Mouse (Mus musculus) thymus, postnatal 36 days (tissue): ENCODE measurements around the gene Dgki.
"Not testable (repeated sequence)": the region's sequence is repeated elsewhere in the genome, so short reads cannot be mapped to it uniquely, and the experiment has no call there.

Experiments used
- DNase-seq, 2 experiments: peaks; one replicate each; pipeline ENCODE4 v3.0.0; 2022; ENCODE audit warnings: mixed read lengths in 2 of 2

Dgki gene

DNA sequence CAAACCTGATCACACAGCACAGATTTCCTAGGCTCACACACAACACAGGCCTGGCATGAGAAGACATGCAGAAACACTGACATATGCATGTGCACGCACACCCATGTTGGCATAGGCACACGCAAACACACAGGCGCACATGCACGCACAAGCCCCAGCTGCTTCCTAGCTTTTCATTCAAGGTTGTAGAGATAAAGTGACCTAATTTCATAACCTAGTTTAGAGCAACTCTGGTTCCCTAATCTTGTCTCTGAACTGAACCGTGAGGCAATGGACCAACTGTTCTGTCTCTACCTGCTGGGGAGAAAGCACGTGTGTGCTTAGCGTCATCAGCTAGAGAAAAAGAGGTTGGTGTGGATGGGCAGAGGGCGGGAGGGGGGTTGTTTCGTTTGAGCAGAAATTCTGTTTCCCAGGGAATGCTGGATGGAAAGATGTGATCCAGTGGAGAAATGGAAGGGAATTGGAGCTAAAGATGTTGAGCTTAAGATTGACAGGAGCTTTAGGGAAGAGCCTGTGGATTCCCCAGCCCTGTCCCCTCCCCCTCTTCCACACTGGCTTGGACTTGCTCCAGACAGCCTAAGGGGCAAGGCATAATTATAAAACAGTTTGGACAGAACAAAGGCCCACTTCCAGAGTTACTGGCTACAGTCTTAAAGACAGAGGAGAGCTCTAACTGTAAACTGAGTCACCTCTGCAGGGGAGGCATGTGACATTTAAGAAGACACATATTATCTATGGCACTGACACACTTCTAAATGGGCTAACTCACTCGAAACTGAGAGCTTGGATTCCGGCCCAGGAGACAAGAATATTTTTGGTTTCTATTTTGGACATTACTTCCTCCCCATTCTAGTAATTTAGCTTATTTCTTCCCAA, 156.8 kb downstream of the Dgki start:
- no peak for DNase-seq

DNA sequence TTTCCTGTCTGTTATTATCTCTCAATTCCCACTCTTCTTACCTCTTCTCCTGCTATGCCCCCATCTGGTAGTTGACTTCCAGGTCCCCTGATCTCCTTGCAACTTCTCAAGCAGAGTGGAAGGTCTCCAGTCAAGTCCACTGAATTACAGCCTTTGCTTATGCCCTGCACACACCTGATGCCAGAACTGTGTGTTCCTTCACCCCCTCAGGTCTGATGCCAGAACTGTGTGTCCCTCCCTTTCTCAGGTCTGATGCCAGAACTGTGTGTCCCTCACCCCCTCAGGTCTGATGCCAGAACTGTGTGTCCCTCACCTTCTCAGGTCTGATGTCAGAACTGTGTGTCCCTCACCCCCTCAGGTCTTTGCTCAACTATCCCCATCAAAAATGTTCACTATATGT, 161.2 kb downstream of the Dgki start:
- DNase-seq: no peak

- no peak for DNase-seq
Observed at GRCm38 (mm10) chr6:37131257-37131656, 168.7 kb downstream of the Dgki start.

DNA sequence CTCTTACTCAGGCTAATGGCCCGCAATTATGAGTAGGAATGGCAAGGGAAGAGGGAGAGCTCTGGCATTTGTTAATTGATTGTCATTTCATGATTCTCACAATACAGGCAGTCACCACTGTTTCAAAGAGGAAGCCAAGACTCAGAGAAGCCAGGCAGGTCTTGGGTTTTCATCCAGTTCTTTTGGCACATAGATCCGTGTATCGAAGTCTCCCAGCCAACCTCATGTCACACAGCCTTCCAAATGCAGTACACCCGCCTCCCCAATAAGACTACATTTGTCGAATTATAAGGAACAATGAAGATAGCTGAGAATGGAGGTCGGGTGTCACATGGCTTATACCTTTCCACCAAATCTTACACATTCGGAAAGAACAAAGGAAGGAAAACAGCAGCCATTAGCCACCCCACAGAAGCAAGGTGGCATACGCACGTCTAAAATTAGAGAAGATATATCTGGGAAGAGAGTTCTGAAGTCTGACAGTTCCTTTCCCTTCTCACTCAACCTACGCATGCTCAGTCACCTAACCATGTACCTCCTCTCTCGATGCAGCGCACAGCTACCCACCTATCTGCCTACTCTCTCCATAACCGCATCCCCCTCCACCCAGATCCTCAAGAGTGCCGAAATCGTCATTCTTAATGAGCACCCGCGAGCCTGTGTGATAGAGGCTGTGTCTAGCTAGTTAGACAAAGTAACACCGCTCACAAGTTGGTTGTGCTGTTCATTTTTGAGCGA, 179.4 kb downstream of the Dgki start:
- no peak for DNase-seq

DNA sequence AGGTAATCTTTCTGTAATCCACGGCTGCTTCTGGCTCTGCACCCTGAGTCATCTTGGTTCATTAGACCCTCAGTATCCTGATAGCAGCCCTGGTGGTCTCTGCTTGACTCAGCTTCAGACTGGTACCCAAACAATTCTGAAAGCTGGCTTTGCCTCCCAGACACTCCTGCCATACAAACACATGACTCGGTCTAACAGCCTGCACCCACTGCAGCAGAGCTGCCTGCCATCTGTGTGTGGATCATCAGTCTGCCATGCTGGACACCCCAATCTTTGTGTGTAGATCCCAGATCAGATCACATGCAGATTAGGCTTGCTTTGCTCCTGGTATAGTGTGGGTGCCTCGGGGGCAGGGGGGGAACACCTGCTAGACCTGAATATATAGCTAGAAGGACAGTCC, 180.8 kb downstream of the Dgki start:
- DNase-seq: no peak

- no peak for DNase-seq
Observed at GRCm38 (mm10) chr6:37113048-37113447, 186.9 kb downstream of the Dgki start.

DNA sequence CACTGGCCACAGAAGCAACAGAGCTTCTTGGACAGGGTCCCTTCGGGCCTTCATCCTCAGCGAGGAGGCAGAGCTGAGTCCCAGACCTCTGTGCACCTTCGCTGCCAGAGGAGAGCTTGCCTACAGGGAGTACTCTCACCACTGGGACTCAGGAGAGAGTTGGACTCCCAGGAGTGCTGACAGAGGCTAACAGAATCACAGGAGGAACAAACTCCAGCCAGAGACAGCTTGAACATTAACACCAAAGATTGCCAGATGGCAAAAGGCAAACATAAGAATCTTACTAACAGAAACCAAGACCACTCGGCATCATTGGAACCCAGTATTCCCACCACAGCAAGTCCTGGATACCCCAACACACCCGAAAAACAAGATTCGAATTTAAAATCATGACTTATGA, 193.7 kb downstream of the Dgki start:
- not testable (repeated sequence) for DNase-seq

- no peak for DNase-seq
Observed at GRCm38 (mm10) chr6:37100413-37100812, 199.6 kb downstream of the Dgki start.

DNA sequence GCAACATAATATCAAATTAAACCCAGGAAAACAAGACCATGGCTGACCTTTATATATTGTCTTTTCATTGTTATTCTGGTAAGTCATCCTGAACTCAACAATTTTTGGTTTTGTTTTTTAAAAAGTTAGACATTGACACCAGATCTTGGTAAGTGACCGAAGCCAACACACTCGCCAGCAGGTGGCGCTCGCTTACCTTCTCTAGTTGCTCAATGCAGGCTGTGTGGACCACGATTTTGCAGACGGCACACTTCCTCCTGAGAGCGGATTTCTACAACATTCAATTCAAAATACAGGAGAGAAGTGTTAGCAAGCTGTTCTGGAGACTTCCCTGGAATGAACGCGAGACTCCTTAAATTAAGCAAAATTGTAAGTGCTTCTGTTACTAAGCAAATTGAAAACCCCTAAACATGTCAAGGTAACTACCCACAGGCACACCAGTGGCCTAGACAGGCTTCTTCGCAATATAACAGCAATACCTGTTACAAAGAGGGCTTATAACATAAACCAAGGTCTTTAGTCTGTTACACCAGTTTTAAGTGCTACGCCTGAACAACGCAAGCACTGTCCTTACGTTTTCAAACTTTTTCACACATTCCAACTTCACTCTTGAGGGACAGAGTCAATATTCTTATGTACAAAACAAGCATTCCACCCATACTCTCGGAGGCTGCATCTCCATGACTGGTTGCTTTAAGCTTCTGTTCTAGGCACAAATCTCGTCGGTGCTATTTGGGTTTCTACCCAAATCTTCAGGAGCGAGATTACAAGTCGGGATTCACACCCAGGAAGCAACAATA, 202.4 kb downstream of the Dgki start:
- peak; percentile 35 to 57 for DNase-seq

GRCm38 (mm10) chr6:37096840-37097305, 203.1 kb downstream of the Dgki start:
- DNase-seq: no peak

DNA sequence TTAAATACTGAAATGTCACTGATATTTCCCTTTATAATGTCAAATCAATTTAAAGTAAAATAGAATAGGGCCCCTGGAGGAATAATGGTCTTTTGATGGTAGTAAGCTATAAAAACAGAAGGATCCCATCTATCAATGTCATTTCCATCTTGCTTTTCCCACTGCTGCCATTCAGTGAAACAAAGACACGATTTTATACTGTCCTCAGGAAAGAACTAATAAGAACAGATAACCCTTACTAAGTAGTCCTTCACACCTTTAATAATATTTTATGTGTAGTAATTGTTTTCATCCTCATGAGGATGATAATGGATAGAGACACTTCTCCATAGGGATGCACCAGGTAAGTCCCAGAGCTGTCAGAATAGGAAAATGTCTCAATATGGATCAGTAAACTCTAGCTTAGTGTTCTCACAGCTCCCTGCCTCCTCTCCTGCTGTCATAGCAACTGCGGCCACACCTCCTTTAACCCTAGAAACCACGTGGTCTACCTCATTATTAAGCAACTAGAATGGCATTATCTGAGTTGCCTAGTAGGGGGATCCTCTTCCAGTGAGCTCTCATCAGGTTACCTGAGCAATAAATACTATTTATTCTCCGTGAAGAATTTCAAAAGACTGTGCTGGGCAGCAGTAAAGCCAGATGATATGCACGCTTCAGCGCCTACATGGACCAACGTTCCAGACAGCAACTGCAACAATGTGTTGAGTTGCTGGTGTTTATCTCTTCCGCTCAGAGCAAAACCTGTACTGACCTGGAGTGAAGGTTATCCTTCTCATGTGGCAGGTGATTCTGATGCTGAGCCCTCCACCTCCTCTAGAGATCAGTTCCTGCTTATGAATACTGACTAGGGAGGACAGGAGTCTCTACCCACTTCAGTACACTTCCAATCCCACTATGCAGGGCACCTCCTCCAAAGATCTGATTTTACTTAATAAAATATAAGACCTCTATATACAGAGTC, 210.6 kb downstream of the Dgki start:
- DNase-seq: no peak

DNA sequence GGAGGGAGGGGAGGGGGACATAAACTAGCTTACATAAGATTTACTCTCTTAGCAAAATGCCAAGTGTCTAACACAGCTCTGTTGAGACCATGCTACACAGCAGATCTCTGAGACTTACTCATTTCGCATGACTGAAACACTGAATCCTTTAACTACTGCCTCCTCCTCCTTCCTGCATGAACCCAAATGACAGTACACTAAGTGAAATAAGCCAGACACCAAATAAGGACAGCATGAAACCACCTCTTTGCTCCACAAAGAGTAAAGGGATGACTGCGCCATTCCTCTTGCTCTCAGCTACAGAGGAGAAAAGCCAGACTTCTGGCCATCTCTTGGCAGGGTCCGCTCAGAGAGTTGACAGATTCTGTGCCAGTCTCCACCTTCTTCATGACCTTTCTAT, 217.0 kb downstream of the Dgki start:
- no peak for DNase-seq

GRCm38 (mm10) chr6:37072401-37073016, 227.5 kb downstream of the Dgki start:
- DNase-seq: no peak

GRCm38 (mm10) chr6:37069836-37070600, 230.0 kb downstream of the Dgki start:
- DNase-seq: no peak

GRCm38 (mm10) chr6:37068737-37069136, 231.2 kb downstream of the Dgki start:
- DNase-seq: no peak

GRCm38 (mm10) chr6:37067357-37067756, 232.6 kb downstream of the Dgki start:
- no peak for DNase-seq

- DNase-seq: no peak
Observed at GRCm38 (mm10) chr6:37064214-37064830, 235.7 kb downstream of the Dgki start.

GRCm38 (mm10) chr6:37063266-37063665, 236.7 kb downstream of the Dgki start:
- no peak for DNase-seq

- DNase-seq: no peak
Observed at GRCm38 (mm10) chr6:37060114-37060513, 239.9 kb downstream of the Dgki start.

GRCm38 (mm10) chr6:37057957-37058356, 242.0 kb downstream of the Dgki start:
- no peak for DNase-seq
